Mouse (Mus musculus): ENCODE results near the gene Arhgef17.
A peak's percentile ranks its signal among the peaks of the same experiment; 100 is the strongest.

The Arhgef17 gene

DNA sequence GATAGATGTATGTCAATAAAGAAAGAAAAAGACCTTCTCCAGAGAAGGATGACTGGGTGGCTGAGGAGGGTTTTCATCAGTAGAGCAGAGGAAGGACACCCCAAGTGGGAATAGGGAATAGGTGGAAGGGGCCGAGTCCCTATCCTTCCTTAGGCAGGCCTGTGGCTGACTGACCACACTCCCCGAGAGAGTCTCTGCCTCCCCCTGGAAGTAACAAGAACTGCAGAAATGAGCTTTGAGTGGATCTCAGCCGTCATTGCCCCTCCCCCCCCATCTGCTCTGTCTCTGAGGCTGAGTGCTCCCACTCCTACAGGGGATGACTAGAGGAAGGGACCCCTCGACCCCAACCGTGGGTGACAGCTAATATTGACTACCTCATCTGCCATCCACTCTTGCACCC is 9.3 kb upstream of the Arhgef17 start:
- no peak for DNase-seq

DNA sequence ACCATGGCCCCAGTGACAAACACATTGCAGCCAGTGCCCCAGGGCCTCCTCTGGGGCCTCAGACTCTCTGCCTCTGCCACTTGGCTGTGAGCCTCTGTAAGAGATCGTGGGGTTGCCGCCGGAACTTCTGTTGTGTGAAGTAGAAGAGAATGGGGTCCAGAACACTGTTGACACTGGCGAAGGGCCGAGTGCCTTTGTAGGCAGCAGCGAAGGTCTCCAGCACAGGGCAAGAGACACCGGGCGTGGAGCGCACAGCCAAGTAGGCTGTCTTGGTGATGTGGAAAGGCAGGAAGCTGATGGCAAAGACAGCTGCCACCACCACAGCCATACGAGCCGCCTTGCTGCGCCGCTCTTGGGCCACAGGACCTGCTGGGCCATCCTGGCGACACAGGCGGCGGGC is 6.2 kb upstream of the Arhgef17 start:
- DNase-seq, result no peak

DNA sequence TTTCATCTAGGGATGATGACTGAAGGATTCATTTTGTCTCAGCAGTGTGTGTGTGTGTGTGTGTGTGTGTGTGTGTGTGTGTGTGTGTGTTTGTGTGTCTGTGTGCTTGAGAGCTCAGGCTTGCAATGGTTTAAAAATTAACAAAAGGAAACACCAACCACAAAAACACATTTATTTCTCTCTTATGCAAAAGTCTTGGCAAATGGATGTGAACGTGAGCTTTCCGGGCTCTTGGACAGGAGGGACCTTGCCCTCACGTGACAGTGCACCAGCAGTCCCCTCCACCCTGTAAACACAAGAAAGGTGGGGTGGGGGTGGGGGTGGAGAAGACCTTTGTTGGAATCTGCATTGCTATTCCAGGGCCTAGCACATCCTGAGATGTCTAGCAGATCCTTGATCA is 5.6 kb upstream of the Arhgef17 start:
- no peak for DNase-seq

DNA sequence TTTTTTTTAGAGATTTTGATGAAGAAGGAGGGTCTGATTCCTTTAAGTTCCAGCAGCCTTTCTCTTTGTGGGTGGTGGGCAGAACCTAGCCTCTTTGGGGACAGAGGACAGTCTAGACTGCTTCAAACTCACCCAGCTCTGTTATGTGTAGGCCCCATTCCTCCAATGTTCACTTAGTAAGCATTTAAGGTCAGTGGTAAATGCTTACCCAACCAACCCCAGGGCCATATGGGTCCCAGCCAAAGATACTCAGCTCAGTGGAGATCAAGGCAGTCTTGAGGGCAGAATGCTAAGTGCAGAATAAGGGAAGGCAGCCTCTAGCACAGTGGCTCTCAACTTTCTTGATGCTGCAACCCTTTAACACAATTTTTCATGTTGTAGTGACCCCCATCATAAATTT is 1.6 kb upstream of the Arhgef17 start:
- DNase-seq, result no peak

DNA sequence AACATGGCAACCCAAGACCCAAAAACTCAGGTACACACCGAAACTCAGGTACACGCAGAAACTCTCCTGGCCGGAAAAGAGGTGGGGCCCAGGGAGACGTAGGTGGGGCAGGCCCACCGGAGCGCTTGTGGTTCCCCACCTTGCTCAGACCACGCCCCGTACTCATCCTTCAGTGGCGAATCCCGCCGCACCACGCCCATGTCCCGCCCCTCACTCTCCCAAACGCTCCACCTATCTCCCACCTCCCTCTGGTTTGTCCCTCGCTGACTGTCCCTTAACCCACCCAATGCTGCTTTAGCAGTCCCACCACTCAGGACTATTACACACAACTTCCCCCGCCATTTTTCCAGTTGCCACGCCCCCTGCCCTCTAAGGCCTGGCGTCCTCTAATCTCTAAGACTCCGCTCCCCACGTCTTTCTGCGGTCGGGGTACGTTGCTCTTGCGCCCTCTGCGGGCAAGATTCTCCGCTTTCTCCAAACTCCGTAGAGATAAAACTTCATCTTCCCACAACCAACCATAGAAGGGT is 637 bp upstream of the Arhgef17 start:
- peak; percentile 72 for DNase-seq

DNA sequence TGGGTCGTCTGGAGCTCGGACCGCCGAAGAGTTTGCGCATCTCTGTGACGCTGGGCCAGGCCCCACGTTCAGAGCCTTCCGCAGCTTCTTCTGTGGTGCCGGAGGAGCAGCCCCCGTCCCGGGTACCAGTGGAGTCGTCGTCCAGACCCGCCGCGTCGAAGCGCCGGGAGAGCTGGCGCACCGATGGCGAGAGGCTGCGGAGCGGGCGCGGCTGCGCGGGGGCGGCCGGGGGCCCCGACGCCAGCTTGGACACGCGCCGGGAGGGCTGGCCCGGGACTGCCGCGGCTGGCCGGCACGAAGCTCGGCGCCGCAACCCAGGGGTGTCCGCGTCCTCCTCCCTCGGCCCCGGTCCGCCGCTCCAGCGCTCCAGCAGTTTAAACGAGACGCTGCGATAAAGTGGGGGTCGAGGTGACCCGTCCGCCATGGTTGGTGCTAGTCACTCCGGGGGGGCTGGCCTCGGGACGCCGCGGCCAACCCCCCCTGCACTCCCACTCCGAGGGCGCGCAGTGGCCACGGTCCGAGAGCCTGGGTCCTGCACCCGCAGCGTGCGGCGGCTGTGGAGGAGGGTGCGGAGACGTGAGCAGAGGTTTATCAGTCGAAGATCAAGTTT is 486 bp downstream of the Arhgef17 start:
- DNase-seq, result no peak

DNA sequence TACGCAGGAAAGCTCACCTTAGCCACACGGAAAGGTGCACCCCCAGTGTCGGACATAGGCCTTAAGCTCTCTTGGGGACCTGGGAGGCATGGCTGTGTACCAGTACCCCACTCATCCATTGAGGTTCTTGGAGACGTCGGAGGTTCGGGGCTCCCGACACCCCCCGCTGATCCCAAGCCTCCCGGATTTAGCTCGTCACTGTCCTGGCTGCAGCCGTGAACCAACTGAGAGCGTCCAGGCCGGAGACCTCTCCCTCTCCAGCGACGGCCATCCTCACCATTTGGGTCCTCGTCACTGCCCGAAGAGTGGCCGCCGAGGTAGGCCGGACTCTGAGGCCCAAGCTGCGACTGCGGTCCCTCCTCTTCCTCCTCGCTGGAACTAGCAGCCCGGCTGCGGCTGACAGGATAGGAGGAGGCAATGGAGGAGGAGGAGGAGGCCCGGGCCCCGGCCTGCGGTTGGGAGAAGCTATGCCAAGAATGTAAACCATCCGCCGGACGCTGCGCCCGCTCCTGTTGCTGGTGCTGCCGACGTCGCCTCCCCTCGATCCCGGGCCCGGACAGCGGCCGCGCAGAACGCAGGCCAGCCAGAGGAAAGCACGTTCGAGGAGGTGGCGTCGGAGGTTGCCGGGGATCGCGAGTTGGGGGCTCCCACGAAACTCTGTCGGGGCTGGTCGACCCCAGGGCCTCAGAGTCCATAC is 1.1 kb downstream of the Arhgef17 start:
- no peak for DNase-seq

DNA sequence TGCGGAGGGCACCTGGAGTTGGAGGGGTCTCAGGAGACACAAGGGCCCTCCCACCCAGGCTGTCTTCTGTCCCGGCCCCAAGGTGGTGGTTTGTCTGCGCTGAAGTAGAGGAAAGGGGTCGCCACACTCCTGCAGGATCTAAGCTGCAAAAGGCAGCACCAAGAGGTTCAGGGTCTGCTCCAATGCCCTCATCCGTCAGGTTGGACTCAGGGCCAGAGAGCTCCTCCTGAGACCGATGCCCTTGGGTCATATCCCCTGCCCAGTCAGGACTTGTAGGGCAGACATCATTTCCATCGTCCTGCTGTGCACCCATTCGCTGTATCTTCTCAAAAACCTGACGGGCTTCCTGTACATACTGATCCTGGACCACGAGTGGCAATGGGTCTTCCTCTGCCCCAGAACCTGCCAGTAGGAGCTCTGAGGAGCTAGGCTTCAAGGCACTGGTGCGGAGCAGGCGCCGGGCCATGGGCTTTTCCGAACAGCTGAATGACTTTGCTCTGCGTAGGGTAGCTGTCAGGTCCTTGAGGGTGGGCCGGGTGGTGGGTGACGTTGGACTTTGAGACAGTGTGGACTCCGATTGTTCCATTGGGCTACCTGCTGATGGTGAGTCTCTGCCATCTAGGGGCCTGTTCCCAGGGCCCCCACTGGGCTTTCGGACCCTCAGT is 2.1 kb downstream of the Arhgef17 start:
- DNase-seq, result no peak

DNA sequence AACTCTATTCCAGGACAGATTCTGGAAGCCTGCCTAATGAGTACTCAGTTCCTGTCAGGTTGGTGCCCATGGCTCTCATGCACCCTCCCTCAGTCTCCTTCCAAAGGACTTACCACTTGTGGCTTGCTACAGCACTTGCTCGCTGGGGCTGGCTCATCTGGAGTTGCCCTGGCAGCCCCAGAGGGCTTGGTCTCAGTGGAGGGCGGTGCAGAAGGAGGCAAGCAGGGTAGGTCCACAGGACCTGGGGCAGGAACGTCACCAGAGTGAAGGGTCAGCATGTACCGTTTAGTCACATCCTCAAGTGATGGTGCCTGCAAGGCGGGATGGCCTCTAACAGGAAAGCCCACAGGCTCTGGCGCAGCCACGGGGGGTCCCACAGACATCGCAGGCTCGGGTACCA is 3.5 kb downstream of the Arhgef17 start:
- DNase-seq, result no peak

DNA sequence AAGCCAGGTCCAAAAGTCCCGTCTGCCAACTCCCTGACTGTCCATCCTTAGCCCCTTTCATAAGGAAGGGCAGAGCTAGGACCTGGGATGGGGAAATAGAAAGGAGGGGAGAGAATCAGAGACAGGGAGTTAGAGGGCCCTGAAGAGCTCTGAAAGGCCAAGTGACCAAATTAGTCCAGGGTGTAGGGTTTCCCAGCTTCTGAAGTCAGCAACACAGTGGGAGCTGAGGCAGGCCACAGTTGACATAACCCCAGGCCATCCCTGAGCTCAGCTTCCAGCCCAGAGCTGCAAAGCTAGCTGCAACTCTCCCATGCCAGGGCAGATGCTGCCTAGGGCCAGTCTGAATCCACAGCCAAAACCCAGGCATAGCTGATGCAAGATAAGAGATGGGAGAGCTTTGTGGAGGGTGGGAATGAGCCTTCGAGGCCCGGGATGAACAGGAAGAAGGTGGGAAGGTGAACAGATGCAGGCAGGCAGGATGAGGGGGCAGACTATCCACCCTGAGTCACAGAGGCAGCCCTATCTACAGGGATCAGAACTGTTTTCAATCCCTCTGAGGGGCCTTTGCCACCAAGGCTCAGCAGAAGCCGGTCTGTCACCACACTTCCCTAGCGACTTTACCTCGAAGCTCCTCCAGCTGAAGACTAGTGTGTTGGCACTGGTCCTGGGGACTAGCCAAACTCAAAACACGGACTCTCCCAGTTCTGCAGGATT is 4.5 kb downstream of the Arhgef17 start:
- peak; percentile 45 for DNase-seq

DNA sequence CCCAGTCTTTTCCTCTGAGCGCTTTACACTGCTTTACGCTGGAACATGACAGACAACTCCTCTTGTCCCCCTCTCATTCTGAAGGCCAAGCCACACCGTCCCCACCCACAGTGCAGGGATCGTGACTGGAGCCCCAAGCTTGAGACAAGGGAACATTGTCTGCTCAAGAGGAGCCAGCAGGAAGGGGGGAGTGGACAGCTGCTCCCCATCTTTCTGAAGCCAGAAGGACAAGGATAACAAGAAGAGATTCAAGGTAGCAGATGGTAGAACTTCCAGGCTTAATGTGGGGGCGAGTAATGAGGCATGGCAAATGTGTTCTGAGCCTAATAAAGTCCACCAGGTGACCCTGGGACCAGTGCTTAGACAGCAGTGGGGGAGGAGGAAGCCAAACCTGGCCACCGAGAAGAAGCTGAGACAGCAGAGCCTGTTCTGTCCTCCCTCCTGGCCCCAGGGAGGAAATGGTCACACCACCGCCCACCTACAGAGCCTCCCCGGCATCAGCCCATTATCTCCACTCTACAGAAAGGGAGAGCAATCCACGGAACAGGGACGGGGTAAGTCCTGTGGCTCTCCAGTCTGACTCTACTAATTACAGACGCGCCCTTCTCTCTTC is 5.5 kb downstream of the Arhgef17 start:
- DNase-seq, result peak; percentile 57

DNA sequence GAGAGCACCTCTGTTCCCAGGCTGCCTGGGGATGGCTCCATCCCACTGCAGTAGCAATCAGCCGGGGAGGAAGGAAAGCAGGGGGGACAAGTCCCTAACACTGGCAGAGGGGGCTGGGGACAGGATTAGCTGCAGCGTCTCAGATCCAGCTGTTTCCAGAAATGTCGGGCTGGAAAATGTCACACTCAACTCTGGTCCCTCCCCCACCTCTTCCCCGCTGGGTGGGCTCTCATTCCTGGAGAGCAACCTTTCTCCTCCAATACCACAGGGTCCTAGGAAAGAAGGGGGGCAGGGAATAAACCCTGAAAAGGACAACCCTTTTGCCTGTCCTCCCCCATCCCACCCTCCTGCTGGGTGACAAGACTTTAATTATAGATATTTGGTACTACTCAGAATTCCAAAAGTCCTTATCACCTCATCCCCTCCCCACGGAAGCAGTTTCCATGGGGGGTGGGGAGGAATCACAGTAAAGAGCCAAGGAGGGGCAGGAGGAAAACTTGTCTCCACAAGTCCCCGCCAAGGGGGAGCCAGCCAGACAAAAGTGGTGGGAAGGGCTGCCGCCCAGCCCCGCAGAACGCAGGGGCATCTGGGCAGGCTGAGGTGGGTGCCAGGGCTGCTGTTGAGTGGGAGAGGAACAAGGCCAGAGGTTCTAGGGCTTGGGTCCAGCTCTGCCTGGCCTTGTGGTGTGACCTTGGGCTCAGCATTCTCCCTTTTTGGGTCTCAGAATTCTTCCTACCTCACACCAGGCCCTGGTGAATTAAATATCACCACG is 7.0 kb downstream of the Arhgef17 start:
- no peak for DNase-seq

DNA sequence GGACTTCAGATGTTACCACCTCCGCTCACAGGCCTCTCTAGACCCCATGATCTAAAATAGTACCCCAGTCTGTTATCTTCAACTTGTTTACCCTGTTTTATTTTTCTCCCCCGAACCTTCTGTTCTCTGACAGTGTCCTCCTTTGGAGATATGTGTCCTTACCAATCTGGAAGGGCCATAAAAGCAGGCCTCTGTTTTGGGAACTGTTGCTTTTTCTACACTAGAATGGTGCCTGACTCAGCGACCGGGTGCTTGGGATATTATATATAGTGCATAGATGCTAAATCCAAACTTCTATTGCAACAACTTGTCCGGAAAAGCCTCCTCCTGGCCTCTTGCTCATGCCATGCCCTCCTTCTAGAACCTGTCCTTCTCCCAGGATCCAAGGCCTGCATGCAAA is 7.7 kb downstream of the Arhgef17 start:
- no peak for DNase-seq

DNA sequence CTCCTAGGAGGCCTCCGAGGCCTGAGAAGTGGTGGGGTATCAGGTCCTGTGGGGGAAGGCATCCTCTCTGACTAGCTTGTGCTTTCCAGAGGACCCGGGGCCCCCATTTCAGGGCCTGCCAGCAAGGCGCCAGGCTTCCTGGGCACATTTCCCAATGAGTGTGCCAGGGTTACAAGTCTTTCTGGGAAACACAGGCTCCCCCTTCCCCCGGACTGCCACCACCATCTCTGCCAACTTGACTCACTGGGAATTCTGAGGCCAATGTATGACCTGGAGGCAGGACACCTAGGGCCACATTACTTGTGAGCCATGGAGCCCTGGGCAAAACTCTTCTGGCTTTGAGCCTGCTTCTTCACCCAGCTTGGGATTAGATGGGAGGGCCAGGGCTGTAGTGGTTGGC is 9.0 kb downstream of the Arhgef17 start:
- no peak for DNase-seq

DNA sequence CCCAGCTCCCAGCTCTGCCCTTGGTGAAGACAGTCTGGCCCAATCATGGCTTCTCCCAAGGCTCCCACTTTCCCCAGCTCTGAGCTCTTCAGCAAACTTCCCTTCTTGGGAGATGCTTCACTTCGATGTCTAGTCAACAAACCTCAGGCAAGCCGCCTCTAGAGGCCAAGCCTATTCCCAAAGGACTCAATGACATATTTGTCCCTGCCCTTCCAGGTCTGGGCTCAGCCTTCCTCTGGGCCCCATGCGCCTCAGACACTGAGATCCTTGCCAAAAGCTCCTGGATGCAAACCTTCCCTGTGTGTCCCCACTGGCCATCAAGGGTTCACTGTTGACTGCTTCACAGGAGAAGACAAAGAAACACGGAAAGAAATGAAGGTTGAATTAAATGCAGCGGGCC is 10.6 kb downstream of the Arhgef17 start:
- DNase-seq, result no peak

DNA sequence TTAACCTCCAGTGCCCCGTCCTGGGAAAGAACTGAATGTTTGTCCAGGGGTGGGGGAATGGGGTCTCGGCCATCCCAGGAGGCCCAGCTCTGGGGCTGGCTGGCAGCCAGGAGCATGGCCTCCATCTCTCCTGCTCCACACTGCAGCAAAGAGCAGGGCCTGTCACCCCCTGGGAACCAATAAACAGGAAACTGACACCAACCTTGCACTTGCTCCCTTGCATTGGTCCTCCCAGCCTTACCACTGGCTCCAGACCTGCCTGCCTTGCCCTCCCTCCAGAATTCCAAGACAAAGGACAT is 12.1 kb downstream of the Arhgef17 start:
- DNase-seq, result no peak

DNA sequence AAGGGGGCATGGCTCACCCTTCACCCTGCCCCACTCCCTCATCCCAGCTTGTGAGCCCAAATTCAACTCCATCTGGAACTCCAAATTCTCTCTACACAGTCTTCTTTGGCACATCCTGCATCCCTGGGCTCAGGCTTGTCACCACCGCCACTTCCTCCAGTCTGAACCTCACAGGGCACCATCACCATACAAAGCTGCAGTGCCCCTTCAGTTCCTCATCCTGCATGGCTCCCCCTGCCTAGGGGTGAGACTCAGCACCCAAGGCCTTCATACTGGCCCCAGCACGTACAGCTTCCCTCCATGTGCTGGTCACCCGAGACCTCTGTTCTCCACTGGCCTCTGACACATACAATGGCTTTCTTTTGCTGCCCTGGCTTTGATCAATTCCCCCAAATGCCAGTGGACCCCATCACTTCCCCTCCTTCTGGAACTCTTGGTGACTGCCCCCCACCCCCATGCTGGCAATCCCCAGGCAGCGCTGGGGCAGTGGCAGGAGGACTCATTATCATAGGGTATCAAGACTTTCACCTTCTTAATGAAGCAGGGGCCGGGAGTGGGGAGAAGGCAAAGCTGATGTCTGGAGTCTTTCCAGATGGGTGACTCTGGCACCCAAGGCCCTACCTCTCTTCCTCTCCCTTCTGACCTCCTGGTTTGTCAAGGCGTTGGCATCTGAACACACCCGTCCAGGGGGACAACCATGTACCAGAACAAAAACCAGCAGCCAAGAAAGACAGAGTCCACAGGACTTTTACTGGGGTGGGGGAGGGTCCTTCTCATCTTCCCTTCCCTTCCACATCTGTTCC is 12.7 kb downstream of the Arhgef17 start:
- no peak for DNase-seq

DNA sequence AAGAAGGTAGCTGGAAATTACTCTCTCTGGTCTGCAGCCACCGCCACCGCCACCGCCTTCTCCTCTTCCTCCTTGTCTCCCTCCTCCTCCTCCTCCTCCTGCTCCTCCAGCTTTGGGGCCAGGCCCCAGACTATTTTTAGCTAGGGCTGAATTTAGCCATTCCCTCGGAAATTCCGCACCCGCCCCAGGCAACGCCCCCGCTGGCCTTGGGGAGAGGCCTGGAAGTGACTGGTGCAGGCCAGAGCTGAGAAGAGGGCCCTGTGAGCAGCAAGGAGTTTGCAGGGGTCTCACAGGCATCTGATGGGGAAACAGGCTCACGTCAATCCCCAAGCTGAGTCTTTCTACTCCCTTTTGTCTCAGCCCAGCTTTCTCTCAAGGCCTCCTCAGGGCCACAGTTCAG is 13.7 kb downstream of the Arhgef17 start:
- DNase-seq, result no peak

DNA sequence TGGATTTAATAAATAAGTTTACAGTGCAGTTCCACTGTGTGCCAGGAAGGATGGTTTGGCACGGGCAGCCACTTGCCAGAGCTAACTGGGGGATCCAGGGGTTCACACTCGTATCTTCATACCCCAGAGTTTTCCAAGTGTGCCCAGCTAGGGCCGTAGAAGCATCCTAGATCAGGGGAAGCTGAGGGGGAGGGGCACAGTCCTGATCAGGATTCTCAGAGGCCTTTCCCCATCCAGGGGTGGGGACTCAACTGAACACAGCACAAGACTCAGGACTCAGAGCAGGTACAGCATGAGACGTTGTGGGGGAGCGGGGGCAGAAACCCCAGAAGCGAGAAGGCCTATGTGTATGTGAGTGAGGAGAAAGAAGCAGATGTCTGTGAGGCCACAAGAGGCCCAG is 14.2 kb downstream of the Arhgef17 start:
- no peak for DNase-seq

DNA sequence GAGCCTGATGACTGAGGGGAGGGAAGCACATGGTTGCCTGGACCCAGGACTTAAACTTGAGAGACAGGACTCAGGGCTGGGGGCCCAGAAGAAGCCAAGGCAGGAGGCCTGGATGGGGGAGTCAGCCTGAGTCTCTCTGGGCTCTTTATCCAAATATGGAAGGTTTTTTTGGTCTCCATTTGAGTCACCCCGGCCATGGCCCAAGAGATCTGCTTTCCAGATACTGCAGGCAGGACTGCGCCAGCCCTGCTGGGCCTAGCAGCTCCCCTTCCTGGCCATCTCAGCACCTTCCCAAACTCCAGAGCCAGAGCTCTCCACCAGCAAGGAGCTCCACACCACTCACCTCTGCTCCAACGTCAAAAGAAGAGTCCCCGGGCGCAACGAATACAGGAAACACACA is 15.4 kb downstream of the Arhgef17 start:
- no peak for DNase-seq

DNA sequence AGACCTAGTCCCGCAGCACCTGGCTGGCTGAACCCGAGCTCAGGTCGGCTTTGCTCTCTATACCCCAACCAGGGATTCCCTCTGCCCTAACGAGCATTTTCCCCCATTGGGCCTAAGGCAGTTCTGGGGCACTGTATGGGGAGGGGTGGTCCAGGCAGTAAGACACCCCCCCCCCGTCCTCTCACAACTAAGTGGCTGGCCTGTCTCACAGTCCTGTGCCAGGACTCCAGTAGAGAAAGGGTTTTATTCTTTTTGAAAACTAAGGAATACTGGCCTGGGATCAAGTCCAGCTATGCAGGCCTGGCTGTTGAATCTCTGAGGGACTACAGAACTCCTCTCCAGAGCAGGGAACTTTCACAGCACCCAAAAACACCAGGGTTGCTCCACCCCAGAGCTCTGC is 16.7 kb downstream of the Arhgef17 start:
- no peak for DNase-seq

DNA sequence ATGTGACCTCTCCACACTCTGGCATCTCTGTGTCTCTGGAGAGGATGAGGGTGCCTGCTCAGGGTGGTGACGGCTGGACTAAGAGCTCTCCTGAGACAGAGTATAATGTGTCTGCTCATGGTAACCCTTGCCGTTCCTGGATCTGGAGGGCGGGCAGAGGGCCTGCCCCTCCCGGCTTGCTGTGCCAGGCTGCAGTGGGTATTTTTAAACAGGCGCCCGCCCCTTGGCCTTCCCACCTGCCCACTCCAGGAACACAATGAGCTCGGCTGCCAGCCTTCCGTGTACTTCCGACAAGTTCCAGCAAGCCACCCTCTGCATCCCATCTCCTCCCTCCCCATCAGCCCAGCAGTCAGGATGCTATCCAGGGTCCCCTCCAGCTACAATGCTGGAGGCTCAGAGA is 20.1 kb downstream of the Arhgef17 start:
- peak; percentile 36 for DNase-seq
